Mouse (Mus musculus): ENCODE data around the gene Trmt10b. TPM values are rescaled to one million over a fixed set of nuclear protein-coding genes. Genes with fewer than 3 reads are reported as not detected.

The Trmt10b gene
- polyA plus RNA-seq, 1 experiment from 2014 or later = 17.2 TPM

- WGBS = 47% methylated on average over 3 of the region's 3 CpGs
- TF ChIP-seq CTCF (IDR thresholded peaks at IDR 0.05; ENCODE audit: low read depth) = no peak
- H3K4me2 ChIP-seq = no peak overlapping the region
- no peaks in the 10 kb centered on the region for H3K36me3 ChIP-seq (ENCODE audit: insufficient read depth)
- H3K4me3 ChIP-seq (ENCODE audit: low read depth, low read length) = no peak overlapping the region
- H3K9me3 ChIP-seq (ENCODE audit: low read depth, low read length) = no peaks in the 10 kb centered on the region
- H3K27ac ChIP-seq (ENCODE audit: low read depth) = no peak overlapping the region
- H3K4me1 ChIP-seq (ENCODE audit: insufficient read depth) = no peaks in the 10 kb centered on the region
- no peak for ATAC-seq (ENCODE audit: insufficient read depth)
- H3K9ac ChIP-seq = no peak overlapping the region
- H3K27me3 ChIP-seq (ENCODE audit: insufficient read depth, low read length) = no peaks in the 10 kb centered on the region
- no peak for DNase-seq
Measured at GRCm38 (mm10) chr4:45267883-45268282, 29.0 kb upstream of the Trmt10b start.

GRCm38 (mm10) chr4:45271041-45271452 is 25.9 kb upstream of the Trmt10b start:
- Histone ChIP-seq H3K27ac (ENCODE audit: low read depth) (no peak overlapping the region), H3K4me1 (ENCODE audit: insufficient read depth) (no peaks in the 10 kb centered on the region), H3K27me3 (ENCODE audit: insufficient read depth, low read length) (no peaks in the 10 kb centered on the region), H3K36me3 (ENCODE audit: insufficient read depth) (no peaks in the 10 kb centered on the region), H3K9me3 (ENCODE audit: low read depth, low read length) (no peaks in the 10 kb centered on the region), H3K4me2 (no peak overlapping the region), H3K9ac (no peak overlapping the region), H3K4me3 (ENCODE audit: low read depth, low read length) (no peak overlapping the region)
- ATAC-seq (ENCODE audit: insufficient read depth) = peak; percentile 60; the same call in 1 of the 2 replicates
- DNase-seq = peak; percentile 24
- no peak for TF ChIP-seq CTCF (IDR thresholded peaks at IDR 0.05; ENCODE audit: low read depth)
- 59% methylated on average over 10 of the region's 10 CpGs for WGBS

GRCm38 (mm10) chr4:45275770-45276169 is 21.2 kb upstream of the Trmt10b start:
- no peaks in the 10 kb centered on the region for H3K36me3 ChIP-seq (ENCODE audit: insufficient read depth)
- H3K9me3 ChIP-seq (ENCODE audit: low read depth, low read length) = no peaks in the 10 kb centered on the region
- no peaks in the 10 kb centered on the region for H3K27me3 ChIP-seq (ENCODE audit: insufficient read depth, low read length)
- H3K4me3 ChIP-seq (ENCODE audit: low read depth, low read length) = no peak overlapping the region
- H3K4me1 ChIP-seq (ENCODE audit: insufficient read depth) = no peaks in the 10 kb centered on the region
- no peak overlapping the region for H3K4me2 ChIP-seq
- no peak overlapping the region for H3K27ac ChIP-seq (ENCODE audit: low read depth)
- DNase-seq = no peak
- ATAC-seq (ENCODE audit: insufficient read depth) = no peak
- no peak overlapping the region for H3K9ac ChIP-seq
- 72% methylated on average over 8 of the region's 8 CpGs for WGBS
- TF ChIP-seq CTCF (IDR thresholded peaks at IDR 0.05; ENCODE audit: low read depth) = no peak

- Histone ChIP-seq H3K4me1 (ENCODE audit: insufficient read depth) (no peaks in the 10 kb centered on the region), H3K9ac (no peak overlapping the region)
- ATAC-seq (ENCODE audit: insufficient read depth) = peak; percentile 31; the same call in 1 of the 2 replicates
Measured at GRCm38 (mm10) chr4:45279292-45279691, 17.6 kb upstream of the Trmt10b start.

DNA sequence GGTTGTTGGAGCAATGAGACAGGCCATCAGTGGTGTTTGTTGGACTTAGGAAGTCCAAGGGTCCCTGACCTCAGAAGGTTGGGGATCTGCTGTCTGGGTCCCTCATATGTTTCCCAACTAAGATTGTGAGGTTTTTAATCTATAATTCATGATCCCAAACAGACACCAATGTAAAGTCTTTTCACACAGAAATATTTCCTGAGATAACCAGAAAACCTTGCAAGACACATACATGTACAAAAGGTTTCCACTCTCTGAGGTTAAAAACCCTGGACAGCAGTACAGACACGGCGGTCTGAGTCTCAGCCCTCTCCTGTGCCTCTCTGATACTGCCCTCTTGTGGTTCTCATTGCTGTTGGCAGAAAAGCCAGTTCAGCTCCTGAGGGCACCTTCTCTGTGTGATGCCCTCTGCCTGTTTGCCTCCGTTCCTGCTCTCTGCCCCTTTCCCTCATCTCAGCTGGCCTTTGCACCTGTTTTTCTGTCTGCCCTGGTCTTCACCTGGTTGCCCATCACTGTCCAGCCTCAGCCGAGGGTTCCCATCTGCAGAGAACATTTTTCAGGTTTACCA is 16.9 kb upstream of the Trmt10b start:
- H3K9me3 ChIP-seq (ENCODE audit: low read depth, low read length) = no peaks in the 10 kb centered on the region
- no peaks in the 10 kb centered on the region for H3K27me3 ChIP-seq (ENCODE audit: insufficient read depth, low read length)
- H3K4me3 ChIP-seq (ENCODE audit: low read depth, low read length) = no peak overlapping the region
- no peak overlapping the region for H3K4me2 ChIP-seq
- TF ChIP-seq CTCF (IDR thresholded peaks at IDR 0.05; ENCODE audit: low read depth) = peak; percentile 92
- H3K27ac ChIP-seq (ENCODE audit: low read depth) = no peak overlapping the region
- DNase-seq = peak; percentile 89
- peak; percentile 82; the same call in 1 of the 2 replicates for ATAC-seq (ENCODE audit: insufficient read depth)
- no peaks in the 10 kb centered on the region for H3K36me3 ChIP-seq (ENCODE audit: insufficient read depth)
- no peaks in the 10 kb centered on the region for H3K4me1 ChIP-seq (ENCODE audit: insufficient read depth)
- WGBS = 14% methylated on average over 4 of the region's 4 CpGs
- no peak overlapping the region for H3K9ac ChIP-seq

More at GRCm38 (mm10) chr4:45279292-45279691, 17.6 kb upstream of the Trmt10b start:
- Histone ChIP-seq H3K4me2 (no peak overlapping the region), H3K36me3 (ENCODE audit: insufficient read depth) (no peaks in the 10 kb centered on the region), H3K4me3 (ENCODE audit: low read depth, low read length) (no peak overlapping the region), H3K27ac (ENCODE audit: low read depth) (no peak overlapping the region), H3K9me3 (ENCODE audit: low read depth, low read length) (no peaks in the 10 kb centered on the region), H3K27me3 (ENCODE audit: insufficient read depth, low read length) (no peaks in the 10 kb centered on the region)
- no peak for DNase-seq
- WGBS = 54% methylated on average over 8 of the region's 8 CpGs
- no peak for TF ChIP-seq CTCF (IDR thresholded peaks at IDR 0.05; ENCODE audit: low read depth)

DNA sequence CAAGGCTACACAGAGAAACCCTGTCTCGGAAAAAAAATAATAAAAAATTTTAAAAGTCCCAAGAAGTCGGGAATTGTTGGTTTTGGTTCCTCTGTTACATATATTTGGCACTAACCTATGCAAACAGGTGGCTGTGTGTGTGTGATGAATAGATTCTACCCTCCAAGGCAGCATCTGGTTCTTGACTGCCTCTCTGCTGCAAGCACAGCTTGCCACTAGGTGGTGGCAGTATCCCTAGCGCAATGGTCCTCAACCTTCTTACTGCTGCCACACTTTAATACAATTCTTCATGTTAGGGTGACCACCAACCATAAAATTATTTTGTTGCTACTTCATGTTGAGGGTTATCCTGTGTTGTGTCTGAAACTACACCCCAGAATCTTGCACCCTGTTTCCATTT is 10.6 kb upstream of the Trmt10b start:
- TF ChIP-seq CTCF (IDR thresholded peaks at IDR 0.05; ENCODE audit: low read depth) = peak; percentile 73
- Histone ChIP-seq H3K4me1 (ENCODE audit: insufficient read depth) (no peaks in the 10 kb centered on the region), H3K4me2 (no peak overlapping the region), H3K4me3 (ENCODE audit: low read depth, low read length) (no peak overlapping the region), H3K36me3 (ENCODE audit: insufficient read depth) (no peaks in the 10 kb centered on the region), H3K27me3 (ENCODE audit: insufficient read depth, low read length) (no peaks in the 10 kb centered on the region), H3K27ac (ENCODE audit: low read depth) (no peak overlapping the region), H3K9ac (no peak overlapping the region), H3K9me3 (ENCODE audit: low read depth, low read length) (no peaks in the 10 kb centered on the region)
- DNase-seq = peak; percentile 56
- WGBS = 53% methylated on average over 3 of the region's 3 CpGs
- no peak for ATAC-seq (ENCODE audit: insufficient read depth)

DNA sequence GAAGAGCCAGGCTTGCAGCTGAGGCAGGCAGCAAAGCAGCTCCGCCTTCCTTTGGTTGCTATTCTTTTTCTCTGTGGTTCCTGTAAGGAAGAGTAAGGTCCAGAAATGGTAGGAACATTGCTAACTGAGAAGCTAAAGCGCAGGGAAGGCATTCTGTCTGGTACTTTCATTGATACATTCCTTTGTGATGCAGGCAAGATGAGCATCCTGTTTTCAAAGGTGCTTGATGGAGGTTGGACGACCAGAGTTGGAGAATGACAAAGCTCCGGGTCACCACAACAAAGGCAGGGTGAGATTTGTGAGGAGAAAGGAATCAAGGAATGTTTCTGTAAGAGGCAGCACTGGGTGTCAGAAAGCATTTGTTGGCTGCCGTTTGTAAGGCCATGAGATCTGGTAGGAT is 9.0 kb upstream of the Trmt10b start:
- no peak for TF ChIP-seq CTCF (IDR thresholded peaks at IDR 0.05; ENCODE audit: low read depth)
- no peaks in the 10 kb centered on the region for H3K9me3 ChIP-seq (ENCODE audit: low read depth, low read length)
- DNase-seq = no peak
- ATAC-seq (ENCODE audit: insufficient read depth) = no peak
- H3K4me1 ChIP-seq (ENCODE audit: insufficient read depth) = no peaks in the 10 kb centered on the region
- H3K27me3 ChIP-seq (ENCODE audit: insufficient read depth, low read length) = no peaks in the 10 kb centered on the region
- H3K36me3 ChIP-seq (ENCODE audit: insufficient read depth) = no peaks in the 10 kb centered on the region
- H3K9ac ChIP-seq = no peak overlapping the region
- H3K4me2 ChIP-seq = no peak overlapping the region
- WGBS = 72% methylated on average over 5 of the region's 5 CpGs
- H3K4me3 ChIP-seq (ENCODE audit: low read depth, low read length) = no peak overlapping the region
- no peak overlapping the region for H3K27ac ChIP-seq (ENCODE audit: low read depth)
